Mouse (Mus musculus) T-helper 2 cell (primary cell): Measurements from ENCODE around the gene Tbcel.

Experiments
- in situ Hi-C: fragments of 300-600 bp; cut with MboI, MseI; formaldehyde crosslinking; loops from one replicate; pipeline ENCODE4 v1.15.1; 2025; ENCODE audit warnings: high pct_unique_total_duplicates

Tbcel gene

DNA sequence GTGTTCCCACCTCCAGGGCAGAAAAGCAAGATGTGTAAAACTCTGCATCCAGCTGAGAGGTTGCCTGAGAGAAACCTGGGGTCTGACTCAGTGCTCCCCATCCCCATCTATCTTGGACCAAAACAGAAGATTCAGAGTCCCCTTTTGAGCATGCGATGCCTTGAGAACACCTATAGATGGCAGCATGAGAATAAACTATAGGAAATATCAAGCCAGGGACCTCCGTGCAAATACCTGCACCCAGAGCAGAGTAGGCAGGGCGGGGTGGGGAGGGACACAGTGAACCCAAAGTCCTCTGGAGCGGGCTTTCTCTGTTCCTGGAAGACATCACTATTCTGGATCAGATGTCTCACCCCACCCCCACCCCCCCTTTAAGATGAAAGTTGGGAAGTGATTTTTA, 119.1 kb downstream of the Tbcel start:
- in situ Hi-C loops = no loop called here

GRCm38 (mm10) chr9:42387038-42387437, 120.6 kb downstream of the Tbcel start:
- in situ Hi-C loops = no loop called here

DNA sequence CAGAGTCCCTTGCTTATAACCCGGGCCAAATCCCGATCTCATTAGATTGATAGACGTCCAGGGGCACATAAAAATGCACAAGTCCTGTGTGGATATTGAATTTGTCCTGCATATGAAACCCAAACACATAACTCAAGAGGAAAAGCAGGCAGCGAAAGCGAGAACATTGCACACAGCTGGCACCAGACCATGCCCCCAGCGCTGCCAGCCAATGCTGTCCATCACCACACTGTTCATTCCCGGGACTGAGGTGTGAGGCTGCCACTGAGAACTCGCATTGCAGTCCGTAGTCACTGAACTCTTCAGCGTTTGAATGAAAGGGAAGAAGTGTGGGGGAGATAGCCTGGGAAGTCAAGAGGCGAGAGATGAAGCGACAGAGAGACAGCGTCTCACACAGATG, 122.0 kb downstream of the Tbcel start:
- in situ Hi-C loops = no loop called here

- in situ Hi-C loops = no loop called here
Measured at GRCm38 (mm10) chr9:42382628-42383347, 124.8 kb downstream of the Tbcel start.

DNA sequence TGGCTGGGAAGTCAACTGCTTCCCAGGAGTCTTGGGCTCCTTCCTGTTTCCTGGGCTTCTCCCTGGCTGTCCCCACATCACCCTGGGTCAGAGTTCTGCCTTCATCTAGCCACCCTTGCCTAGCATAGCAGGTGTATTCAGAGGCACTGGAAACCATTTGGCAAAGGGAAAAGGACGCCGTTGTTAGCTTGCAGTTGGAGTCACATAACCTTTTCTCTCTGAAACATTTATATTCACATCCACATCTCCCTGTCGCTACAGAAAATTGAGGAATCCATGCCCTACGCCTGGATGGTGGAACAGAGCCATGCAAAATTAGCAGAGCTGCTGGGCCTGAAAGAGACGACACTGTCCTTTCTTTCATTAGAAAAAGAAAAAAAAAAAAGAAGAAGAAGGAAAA, 125.5 kb downstream of the Tbcel start:
- in situ Hi-C loops = no loop called here

DNA sequence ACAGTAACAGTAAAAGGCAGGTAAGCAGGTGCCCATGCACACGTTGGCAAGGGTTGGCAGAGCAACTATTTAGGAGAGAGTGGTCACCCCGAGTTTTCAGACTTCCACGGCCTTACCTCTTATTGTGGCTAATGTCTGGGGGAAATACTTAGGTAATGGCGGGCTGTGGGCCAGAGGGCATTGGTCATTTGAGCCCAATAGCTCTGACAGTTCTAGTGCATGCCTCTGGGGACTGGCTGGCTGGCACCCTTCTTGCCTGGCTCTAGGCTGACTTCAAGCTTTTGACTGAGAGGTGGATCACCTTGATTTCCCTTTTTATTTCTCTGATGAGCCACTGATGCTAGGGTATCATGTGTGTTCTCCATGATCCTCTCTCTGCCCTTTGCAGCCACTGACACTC, 129.5 kb downstream of the Tbcel start:
- in situ Hi-C loops = no loop called here

GRCm38 (mm10) chr9:42377656-42378055, 130.0 kb downstream of the Tbcel start:
- in situ Hi-C loops = no loop called here

DNA sequence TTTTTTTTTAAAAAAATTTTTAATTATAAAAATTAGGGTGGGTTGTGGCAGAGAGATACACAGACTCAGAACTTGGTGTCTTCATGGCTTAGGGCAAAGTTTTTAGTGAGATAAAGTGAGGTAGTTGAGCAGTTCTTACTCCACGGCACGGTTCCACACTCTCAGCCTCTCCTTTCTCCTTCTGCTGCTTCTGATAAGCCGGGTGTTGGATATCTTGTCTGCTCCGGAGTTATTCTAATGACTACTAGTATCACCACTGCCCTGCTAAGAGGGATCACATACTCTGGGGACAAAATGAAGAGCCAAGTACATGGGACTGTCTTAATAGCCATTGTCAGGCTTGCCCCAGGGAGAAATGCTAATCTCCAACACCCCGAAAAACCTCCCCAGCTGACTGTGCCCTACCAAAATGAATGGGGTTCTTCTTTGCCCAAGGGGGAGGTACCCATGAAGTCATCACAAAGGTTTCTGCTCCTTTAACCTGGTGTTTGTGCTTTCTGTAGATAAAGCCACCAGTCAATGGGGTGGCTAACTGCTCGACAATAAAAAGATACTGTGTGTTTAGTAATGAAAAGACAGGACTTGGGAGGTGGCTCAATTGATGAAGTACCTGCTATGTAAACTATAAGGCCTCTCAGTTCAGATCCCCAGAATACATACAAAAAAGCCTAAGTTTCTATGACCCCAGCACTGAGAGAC, 135.8 kb downstream of the Tbcel start:
- in situ Hi-C loops = no loop called here
